Mouse (Mus musculus) layer of hippocampus, adult 18-20 months (tissue): ENCODE data around the gene Asgr2. TPM values are rescaled to one million over a fixed set of nuclear protein-coding genes. Genes with fewer than 3 reads are reported as not detected.
"Not testable (repeated sequence)": the region's sequence is repeated elsewhere in the genome, so short reads cannot be mapped to it uniquely, and the experiment has no call there.

Experiments
- DNase-seq, 2 experiments: peaks; one replicate each; pipeline ENCODE4 v3.0.0; 2022; ENCODE audit warnings: low spot score in 2 of 2
- total RNA-seq, 2 experiments: library from RNA; stranded (reverse); gene quantifications; 2 replicates each; pipeline ENCODE4 v1.2.3; 2021

The Asgr2 gene
- total RNA-seq, 2 experiments from 2014 or later: not detected

DNA sequence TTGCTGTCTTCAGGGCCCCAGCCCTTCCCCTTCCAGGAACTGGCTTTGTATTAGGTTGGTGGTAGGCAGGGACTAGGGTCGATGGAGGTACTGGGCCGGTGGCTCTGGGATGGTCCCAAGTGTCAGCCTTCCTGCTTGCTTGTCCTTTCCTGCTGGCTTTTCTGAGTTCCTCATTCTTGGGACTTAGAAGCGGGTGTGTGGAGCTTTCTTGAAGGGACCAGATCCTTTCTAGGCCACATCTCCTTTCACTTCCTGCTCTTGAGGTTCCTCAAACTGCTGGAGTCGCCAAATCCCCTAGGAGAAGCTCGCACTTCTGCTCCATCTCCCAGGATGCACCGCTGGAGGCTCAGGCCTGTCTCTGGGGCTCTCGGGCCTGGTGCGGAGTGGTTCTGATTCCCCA, 7.9 kb upstream of the Asgr2 start:
- no peak for DNase-seq

DNA sequence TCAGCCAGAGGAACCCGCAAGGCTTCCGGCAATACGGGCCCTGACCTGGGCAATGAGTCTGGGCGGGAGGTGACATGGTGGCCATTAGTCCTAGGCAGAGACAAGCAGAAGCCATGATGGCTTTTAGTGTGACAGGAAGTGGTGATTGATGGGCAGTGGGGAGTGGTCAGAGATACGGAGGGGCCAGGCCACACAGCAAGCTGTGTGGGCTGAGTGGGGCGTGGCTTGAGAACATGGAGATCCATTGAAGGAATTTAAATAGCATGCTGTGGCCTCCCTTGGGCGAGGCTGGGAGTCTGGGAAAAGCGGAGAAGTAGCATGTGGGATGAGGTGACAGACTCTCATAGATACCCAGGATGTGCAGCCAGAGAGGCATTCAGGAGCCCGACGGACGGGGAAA, 5.0 kb downstream of the Asgr2 start:
- DNase-seq: no peak

DNA sequence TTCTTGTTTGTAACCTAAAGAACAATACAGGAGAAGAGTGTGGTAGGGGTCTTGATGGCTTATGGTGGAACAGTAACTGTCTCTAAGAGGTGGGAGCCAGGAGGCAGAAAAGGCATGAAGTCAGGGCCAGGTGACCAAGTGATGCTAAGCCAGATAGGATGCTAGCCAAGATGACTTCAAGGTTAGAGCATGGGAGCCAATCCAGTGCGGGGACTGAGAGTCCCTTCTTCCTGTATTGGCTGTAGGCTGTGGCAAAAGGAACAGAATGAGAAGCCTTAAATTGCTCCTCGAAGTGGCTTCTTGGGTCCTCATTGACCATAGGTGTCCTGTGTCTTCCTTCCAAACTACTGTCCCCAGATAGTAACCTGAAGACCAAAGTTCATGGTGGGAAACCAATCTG, 6.7 kb downstream of the Asgr2 start:
- no peak for DNase-seq

DNA sequence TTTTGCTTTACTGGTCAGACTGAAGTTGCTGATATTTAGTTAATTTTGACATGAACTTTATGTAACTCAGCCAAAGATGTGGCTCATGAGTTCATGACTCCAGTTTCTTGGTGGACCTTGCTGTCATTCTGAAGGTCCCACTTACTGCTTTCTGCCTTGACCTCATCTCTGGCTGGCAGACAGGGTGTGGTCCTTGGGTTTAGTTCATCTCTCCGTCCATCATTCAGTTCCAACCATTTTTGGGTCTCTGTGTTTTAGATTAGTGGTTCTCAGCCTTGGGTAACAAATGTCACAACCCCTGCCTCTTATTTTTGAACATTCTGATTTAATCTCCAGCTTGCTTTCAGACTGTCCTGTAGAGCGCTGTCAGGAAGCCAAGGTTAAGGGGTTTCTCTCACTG, 7.4 kb downstream of the Asgr2 start:
- no peak for DNase-seq

DNA sequence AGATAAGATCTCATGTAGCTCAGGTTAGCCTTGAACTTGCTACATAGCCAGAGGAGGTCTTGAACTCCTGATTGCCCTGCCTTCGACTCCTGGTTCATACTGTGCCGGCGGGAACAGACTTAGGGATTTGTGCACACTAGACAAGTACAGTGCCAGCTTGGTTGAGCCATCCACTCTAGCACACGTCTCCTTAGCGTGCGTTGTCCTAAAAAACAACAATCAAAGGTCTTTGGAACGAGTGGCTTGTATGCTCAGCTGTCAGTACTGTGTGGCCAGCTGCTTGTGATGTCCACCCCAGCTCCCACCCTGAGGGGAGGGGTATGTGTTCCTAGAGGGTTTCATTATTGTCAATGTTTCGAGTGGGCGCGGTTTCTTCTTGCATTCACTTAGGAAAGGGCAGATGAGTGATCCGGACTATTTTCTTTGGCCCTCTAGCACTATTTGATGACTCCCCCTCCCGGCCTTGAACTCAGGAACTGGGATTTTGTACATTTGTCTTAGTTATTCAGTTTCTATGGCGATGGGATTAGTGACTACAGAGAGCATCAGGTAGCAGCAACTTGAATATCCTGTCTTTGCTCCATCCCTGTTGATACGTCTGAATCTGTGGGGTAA, 11.4 kb downstream of the Asgr2 start:
- DNase-seq: no peak

DNA sequence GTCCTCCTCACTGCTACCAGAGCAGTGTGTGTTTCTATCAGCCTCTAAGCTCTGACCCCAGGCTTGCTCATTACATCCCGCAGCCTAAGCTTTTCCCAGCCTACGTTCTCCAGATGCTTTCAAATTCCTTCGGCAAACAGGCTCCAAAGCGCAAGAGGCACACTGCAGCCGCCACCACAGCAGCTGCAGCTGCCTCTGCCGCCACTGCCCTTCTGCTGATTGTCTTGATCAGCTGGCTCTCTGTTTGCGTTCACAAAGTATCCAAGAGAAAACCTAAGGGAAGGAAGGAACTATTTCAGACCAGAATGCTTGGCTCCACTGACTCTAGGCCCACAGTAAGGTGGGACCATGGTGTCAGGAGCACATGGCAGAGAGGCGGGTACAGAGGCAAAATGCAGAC, 14.6 kb downstream of the Asgr2 start:
- DNase-seq: no peak

DNA sequence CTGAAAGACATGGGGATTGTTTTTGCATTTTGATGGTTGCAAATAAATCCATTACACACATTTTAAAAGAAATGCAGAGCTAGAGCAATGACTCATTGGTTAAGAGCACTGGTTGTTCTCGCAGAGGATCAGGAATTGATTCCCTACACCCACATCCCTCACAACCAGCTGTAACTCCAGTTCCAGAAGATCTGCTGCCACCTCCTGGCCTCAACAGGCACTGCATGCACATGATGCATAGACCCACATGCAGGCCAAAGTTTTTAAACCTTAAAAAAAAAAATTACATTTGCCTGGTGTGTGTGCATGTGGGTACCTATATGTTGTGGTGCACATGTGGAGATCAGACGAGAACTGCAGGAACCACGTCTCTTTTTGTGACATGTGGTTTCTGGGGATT, 17.7 kb downstream of the Asgr2 start:
- peak in 1 of 2 experiments; percentile 15 for DNase-seq

DNA sequence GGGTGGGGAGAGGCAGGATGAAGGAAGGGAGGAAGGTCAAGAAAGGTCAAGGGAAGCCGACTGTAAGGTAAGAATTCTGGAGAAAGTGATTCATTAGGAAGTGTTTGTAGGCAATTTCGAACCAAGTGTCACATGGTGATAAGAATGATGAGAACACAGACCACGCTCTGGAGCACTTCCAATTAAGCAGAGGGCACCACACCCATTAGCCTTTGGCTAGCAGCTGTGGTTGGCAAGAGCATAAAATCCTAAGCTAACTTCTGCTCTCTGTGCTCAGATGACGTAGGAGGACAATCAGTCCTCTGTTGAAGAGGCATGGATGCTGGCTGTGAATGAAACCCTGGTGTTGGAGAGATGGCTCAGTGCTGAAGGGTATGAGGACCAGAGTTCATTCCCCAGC, 22.1 kb downstream of the Asgr2 start:
- DNase-seq: no peak

DNA sequence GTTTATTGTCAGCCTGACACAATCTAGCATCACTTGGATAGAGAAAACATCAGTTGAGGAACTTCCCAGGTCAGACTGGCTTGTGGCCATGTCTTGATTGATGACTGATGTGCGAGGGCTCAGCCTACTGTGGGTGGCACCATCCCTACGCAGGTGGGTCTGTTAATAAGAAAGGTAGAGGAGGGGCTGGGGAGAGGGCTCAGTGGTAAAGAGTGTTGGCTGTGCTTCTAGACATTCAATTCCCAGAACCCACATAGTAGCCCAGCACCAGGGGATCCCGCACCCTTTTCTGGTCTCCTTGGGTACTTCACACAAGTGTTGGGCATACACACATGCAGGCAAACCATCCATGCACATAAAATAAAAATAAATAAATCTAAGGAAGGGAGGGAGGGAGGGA, 23.5 kb downstream of the Asgr2 start:
- DNase-seq: no peak

DNA sequence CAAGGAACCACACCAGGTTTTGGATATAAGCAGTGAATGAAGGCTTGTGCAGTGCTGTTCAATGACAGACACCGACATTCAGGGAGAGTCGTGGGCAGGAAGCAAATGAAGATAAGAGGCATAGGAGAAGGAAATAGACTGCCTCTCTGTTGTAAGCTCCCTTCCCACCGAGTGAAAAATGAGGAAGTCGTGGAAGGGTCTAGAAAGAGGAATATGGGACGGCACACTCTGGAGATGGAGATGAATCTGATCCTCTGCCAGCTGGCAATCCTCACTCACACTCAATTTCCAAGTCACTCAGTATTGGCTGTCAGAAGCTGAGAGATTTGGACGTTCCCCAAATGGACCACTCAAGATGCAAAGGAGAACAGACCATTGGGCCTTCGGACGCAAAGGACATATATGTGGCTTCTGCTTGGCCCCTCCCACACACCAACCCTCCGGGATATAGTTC, 37.5 kb downstream of the Asgr2 start, which contains the start of gene Mgl2:
Gene Mgl2, plus strand, starts transcription at position 404 of the 454 bp plus-strand sequence.
- DNase-seq: no peak

DNA sequence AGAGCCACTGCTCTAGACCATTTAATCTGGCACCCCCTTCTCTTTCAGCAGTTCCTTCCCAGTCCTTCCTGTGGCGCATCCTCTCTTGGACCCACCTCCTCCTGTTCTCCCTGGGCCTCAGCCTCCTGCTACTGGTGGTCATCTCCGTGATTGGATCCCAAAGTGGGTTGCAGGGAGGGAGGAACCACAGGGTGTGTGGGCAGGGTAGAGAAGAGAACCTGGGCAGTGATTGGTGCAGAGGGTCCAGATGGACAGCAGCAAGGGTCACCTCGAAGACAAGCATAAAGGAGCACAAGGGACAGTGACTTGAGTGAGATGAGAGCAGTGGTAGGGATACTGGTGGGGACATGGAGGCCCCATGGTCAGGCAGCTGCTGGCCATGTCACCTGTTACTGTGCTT, 42.6 kb downstream of the Asgr2 start:
- not testable (repeated sequence) for DNase-seq

DNA sequence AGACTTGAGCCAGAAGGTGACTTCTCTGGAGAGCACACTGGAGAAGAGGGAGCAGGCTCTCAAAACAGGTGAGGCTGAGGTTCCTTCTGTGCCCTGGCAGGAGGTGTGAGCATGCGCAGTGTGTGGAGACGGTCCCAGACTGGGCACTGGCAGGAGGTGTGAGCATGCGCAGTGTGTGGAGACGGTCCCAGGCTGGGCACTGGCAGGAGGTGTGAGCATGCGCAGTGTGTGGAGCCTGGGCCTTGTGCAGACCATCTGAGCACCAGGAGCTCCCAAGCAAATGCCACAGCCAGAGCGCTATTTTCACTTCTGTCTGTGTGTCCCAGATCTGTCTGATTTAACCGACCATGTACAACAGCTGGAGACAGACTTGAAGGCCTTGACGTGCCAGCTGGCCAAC, 43.5 kb downstream of the Asgr2 start:
- DNase-seq: not testable (repeated sequence)

DNA sequence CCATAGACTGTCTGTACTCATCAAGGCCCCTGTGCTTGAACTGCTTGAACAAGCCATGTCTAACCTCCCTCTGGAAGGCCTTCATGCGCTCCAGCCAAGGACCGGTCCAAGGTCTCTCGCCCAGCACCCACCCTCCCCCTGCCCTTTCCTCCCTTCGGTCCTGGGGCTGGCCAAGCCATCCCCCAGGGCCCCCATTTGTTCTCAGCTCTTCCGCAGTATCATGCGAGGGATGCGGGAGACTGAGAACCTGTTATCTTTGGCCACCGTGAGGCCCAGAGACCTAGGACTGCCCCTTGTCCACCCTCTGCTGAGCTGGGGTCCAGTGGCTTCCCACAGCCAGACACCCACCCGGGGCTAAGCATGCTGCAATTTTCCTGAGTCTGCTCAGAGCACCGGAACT, 46.7 kb downstream of the Asgr2 start:
- no peak for DNase-seq

DNA sequence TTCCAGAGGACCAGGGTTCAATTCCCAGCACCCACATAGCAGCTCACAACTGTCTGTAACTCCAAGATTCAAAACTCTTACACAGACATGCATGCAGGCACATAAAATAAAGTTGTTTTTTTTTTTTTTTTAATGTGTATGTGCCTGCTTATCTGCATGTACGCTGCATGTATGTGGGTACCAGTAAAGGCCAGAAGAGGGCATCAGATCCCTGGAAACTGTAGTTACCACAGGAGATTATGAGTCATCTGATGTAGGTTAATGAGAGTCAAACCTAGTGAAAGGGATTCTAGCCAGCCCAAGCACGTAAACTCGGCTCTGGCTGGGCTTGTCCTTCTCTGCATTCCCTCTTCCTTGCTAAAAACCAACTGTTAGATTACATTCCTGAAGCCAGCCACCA, 58.6 kb downstream of the Asgr2 start:
- DNase-seq: no peak

Other genes with a start within 250 kb of the Asgr2 start
- gene Plscr3, start 246.3 kb upstream of the Asgr2 start, total RNA-seq: 10 to 100 TPM; 15.9 to 16.1 TPM
- not detected for gene Tnk1, start 233.9 kb upstream of the Asgr2 start, total RNA-seq
- not detected for gene Tmem95, start 214.6 kb upstream of the Asgr2 start, total RNA-seq
- 1 to 10 TPM; 1.3 to 1.4 TPM for gene Kctd11, start 211.2 kb upstream of the Asgr2 start, total RNA-seq
- not detected for gene Acap1, start 197.1 kb upstream of the Asgr2 start, total RNA-seq
- gene 2810408A11Rik, start 191.7 kb upstream of the Asgr2 start, total RNA-seq: under 1 TPM; 0.17 to 0.58 TPM
- 100 to 1,000 TPM; 108 to 114 TPM for gene Neurl4, start 191.6 kb upstream of the Asgr2 start, total RNA-seq
- gene Gps2, start 178.8 kb upstream of the Asgr2 start, total RNA-seq: 10 to 100 TPM; 35.7 to 36.1 TPM
- gene Eif5a, start 170.7 kb upstream of the Asgr2 start, total RNA-seq: 100 to 1,000 TPM; 438 to 463 TPM
- gene Ybx2, start 156.8 kb upstream of the Asgr2 start, total RNA-seq: 1 to 10 TPM; 8.7 to 9.2 TPM
- 1 to 10 TPM; 3.4 to 3.5 TPM for gene Slc2a4, start 144.5 kb upstream of the Asgr2 start, total RNA-seq
- not detected for gene Cldn7, start 127.9 kb upstream of the Asgr2 start, total RNA-seq
- 100 to 1,000 TPM; 110 to 111 TPM for gene Ctdnep1, start 111.5 kb upstream of the Asgr2 start, total RNA-seq
- 10 to 100 TPM; 76.7 to 80.1 TPM for gene Elp5, start 110.1 kb upstream of the Asgr2 start, total RNA-seq
- 100 to 1,000 TPM; 238 to 240 TPM for gene Gabarap, start 101.5 kb upstream of the Asgr2 start, total RNA-seq
- 10 to 100 TPM; 50.3 TPM for gene Phf23, start 96.9 kb upstream of the Asgr2 start, total RNA-seq
- 10 to 100 TPM; 33.0 to 38.7 TPM for gene Dvl2, start 92.0 kb upstream of the Asgr2 start, total RNA-seq
- gene Acadvl, start 77.2 kb upstream of the Asgr2 start, total RNA-seq: 10 to 100 TPM; 56.4 to 67.1 TPM
- gene Dlg4, start 75.7 kb upstream of the Asgr2 start, total RNA-seq: 100 to 1,000 TPM; 846 to 862 TPM
- gene Asgr1, start 38.6 kb upstream of the Asgr2 start, total RNA-seq: under 1 TPM; 0.84 to 0.99 TPM
- under 1 TPM; 0.45 to 0.66 TPM for gene Mgl2, start 37.7 kb downstream of the Asgr2 start, total RNA-seq
- gene Clec10a, start 63.6 kb downstream of the Asgr2 start, total RNA-seq: under 1 TPM; 0.71 to 0.92 TPM
- gene Slc16a11, start 120.1 kb downstream of the Asgr2 start, total RNA-seq: 10 to 100 TPM; 28.6 to 30.6 TPM
- 1 to 10 TPM; 6.2 to 9.0 TPM for gene Slc16a13, start 128.4 kb downstream of the Asgr2 start, total RNA-seq
- gene Bcl6b, start 137.2 kb downstream of the Asgr2 start, total RNA-seq: 1 to 10 TPM in 1 of 2 experiments, under 1 TPM in 1; 0.92 to 1.1 TPM
- gene 0610010K14Rik, start 145.3 kb downstream of the Asgr2 start, total RNA-seq: 10 to 100 TPM; 39.7 to 45.9 TPM
- 1 to 10 TPM; 5.6 to 6.7 TPM for gene Gm21988, start 147.2 kb downstream of the Asgr2 start, total RNA-seq
- 100 to 1,000 TPM; 262 to 272 TPM for gene Rnasek, start 147.2 kb downstream of the Asgr2 start, total RNA-seq
- under 1 TPM; 0.15 to 0.27 TPM for gene Alox12, start 162.7 kb downstream of the Asgr2 start, total RNA-seq
- not detected for gene Alox12e, start 230.0 kb downstream of the Asgr2 start, total RNA-seq